Mouse (Mus musculus): ENCODE data around the gene Msh6.
"Not testable (repeated sequence)": the region's sequence is repeated elsewhere in the genome, so short reads cannot be mapped to it uniquely, and the experiment has no call there.

The Msh6 gene

GRCm38 (mm10) chr17:87974629-87975228 lies at the start of gene Msh6:
Gene Msh6, plus strand, starts transcription at chr17:87975062.
- peak; percentile 90 to 92 for DNase-seq

GRCm38 (mm10) chr17:87934326-87934725 lies 40.5 kb upstream of the Msh6 start:
- no peak for DNase-seq

DNA sequence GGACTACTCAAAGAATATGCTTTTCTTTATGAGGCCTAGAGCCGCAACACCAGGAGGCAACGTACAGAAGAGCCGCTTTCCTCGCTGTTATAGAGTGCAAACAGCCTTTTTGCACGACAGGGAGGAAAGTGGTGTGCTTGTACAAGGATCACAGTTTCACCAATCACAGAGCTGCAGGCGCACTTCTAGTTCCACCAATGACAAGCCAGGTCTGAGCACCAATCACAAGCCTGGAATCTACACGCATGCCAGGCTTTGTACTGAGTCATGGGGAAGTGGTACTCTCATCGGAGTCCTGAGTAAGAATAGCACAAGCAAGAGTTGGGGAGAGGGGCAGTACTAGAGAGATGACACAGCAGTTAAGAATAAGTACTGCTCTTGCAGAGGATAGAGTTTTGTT lies 40.1 kb upstream of the Msh6 start:
- no peak for DNase-seq

GRCm38 (mm10) chr17:87936156-87936555 lies 38.7 kb upstream of the Msh6 start:
- no peak for DNase-seq

- DNase-seq, result peak; percentile 62 to 68
Observed at GRCm38 (mm10) chr17:87948965-87949584, 25.8 kb upstream of the Msh6 start.

GRCm38 (mm10) chr17:87954618-87955124 lies 20.2 kb upstream of the Msh6 start:
- not testable (repeated sequence) for DNase-seq

DNA sequence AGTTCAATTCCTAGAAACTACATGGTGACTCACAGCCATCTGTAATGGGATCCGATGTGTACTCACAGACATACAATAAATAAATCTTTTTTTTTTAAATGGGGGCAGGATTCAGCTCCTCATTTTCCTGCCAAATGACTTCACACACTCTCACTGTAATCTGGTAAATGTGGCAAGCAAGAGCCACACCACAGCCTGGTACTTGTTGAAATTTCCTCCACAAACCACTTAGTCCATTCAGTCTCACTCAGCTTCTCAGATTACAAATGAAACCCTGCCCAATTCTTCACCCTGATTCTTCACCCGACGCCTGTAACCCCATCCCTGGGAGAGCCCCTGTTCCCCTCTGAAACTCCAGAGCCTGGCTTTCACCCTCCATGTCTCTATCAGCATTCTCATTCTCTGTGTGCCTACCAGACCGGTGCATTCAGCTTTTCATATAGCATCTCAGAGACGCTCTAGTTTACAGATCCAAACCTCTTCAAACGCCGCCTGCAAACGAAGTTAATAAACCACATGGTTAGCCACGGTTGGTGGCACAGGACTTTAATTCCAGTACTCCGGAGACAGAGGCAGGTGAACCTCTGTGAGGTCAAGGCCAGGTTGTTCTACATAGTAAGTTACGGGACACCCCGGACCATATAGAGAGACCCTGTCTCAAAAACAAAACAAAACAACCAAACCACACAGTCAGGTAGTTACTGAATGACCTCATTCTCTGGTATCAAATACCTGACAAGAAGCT lies 17.6 kb upstream of the Msh6 start:
- no peak for DNase-seq

GRCm38 (mm10) chr17:87958283-87958682 lies 16.6 kb upstream of the Msh6 start:
- DNase-seq, result no peak

DNA sequence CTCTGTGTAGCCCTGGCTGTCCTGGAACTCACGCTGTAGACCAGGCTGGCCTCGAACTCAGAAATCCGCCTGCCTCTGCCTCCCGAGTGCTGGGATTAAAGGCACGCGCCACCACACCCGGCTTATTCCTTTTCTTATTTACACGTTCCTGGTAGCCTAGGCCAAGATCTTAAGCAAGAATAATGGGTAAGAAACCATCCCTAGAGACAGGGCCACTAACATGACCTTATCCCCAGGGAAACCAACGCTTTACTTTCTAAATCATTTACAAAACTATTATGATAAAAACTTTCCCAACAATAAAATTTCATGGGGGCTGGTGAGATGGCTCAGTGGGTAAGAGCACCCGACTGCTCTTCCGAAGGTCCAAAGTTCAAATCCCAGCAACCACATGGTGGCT lies 15.5 kb upstream of the Msh6 start:
- not testable (repeated sequence) for DNase-seq

GRCm38 (mm10) chr17:87959931-87960330 lies 14.9 kb upstream of the Msh6 start:
- DNase-seq, result not testable (repeated sequence)

GRCm38 (mm10) chr17:87963081-87964075 lies 11.5 kb upstream of the Msh6 start:
- no peak for DNase-seq

GRCm38 (mm10) chr17:87968483-87968926 lies 6.4 kb upstream of the Msh6 start:
- DNase-seq, result not testable (repeated sequence)

- peak; percentile 27 to 29 for DNase-seq
Observed at GRCm38 (mm10) chr17:87971696-87972591, 2.9 kb upstream of the Msh6 start.

GRCm38 (mm10) chr17:87972856-87973255 lies 2.0 kb upstream of the Msh6 start:
- DNase-seq, result no peak

DNA sequence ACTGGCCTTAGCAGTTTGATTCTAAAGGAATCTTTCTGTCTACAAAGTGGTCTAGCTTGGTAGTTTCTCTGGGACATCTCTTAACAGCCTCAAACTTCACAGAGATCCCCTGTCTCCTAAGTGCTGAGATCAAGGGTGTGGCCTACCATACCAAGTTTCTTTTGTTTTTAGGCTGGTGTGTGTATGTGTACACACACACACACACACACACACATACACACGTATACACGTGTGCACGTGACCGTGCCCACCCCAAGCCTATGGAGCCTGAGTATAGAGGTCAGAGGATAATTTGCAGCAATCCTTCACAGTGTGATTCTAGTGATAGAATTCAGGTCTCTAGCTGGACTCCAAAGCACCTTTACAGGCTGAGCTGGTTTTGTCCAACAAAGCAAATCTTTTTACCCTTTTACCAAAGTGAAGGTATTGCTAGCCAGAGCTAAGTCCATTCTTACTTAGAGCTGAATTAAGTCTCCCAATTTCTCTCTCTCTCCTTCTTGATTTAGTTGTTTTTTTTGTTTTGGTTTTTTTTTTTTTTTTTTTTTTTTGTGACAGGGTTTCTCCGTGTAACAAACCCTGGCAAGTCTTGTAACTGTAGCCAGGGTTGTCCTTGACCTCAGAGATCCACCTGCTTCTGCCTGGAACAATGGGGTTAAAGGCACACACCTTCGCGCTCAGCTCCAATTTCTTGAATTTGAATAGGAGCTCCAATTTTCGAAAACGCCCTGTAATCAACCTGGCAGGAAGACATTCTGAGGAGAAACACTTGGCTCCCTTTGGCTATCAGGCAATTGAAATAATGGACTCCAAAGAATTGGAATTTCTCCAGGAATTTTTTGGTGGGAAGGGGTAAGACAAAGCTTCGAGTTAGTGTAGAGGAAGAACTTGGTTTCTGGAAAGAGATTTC lies 1.3 kb upstream of the Msh6 start:
- no peak for DNase-seq

GRCm38 (mm10) chr17:87975229-87975853 lies 479 bp downstream of the Msh6 start:
- DNase-seq, result peak; percentile 60 to 66

- DNase-seq, result no peak
Observed at GRCm38 (mm10) chr17:87976154-87976806, 1.4 kb downstream of the Msh6 start.

DNA sequence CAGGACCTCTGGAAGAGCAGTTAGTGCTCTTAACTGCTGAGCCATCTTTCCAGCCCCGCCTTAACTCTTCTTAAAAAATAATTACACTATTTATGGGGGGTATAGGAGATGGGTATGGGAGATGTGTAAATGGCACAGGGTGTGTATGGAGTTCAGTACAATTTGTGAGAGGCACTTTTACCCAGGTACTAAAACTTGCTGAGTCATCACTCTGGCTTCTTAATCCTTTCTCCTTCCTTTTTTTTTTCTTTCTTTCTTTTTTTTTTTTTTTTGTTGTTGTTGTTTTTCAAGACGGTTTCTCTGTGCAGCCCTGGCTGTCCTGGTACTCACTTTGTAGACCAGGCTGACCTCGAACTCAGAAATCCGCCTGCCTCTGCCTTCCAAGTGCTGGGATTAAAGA lies 2.1 kb downstream of the Msh6 start:
- DNase-seq, result not testable (repeated sequence)

DNA sequence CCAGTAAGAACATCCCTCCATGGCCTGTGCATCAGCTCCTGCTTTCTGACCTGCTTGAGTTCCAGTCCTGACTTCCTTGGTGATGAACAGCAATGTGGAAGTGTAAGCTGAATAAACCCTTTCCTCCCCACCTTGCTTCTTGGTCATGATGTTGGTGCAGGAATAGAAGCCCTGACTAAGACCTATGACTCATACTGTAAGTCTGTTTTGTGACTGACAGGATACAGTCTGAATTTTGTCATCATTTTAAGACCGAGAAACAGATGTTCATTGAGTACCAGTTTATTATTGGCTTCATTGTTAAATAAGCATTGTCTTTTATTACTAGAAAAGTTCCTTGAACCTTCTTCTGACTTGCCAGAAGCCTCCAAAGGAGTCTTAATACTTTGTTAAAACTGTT lies 4.8 kb downstream of the Msh6 start:
- not testable (repeated sequence) for DNase-seq
